Mouse (Mus musculus) liver, embryonic 11.5 days (tissue): Measurements from ENCODE around the gene Snx33. TPM values are rescaled to one million over a fixed set of nuclear protein-coding genes. Genes with fewer than 3 reads are reported as not detected.

Source experiments
- ATAC-seq: fragments of 200-750 bp; cut with Nextera tagmentation; replicated peaks from 2 replicates; pipeline ENCODE4 v1.8.0; 2017; ENCODE audit warnings: moderate number of reproducible peaks, mild to moderate bottlenecking, moderate TSS enrichment, moderate library complexity; ENCODE audit not compliant: low FRiP score
- DNase-seq: peaks from one replicate; pipeline ENCODE4 v3.0.0-alpha.2; 2017; ENCODE audit warnings: low spot score
- H3K27ac ChIP-seq: fragments of 300-500 bp; sonication (generic); 2 replicates; pipeline ENCODE4 v1.5.1; 2014; ENCODE audit warnings: mild to moderate bottlenecking, low read depth, low read length, control low read depth
- H3K27me3 ChIP-seq: fragments of 300-500 bp; sonication (generic); replicated peaks from 2 replicates; pipeline ENCODE4 v1.6.1; 2014; ENCODE audit warnings: low read length, mixed read lengths; ENCODE audit not compliant: control insufficient read depth, insufficient read depth
- H3K36me3 ChIP-seq: fragments of 300-500 bp; sonication (generic); 2 replicates; pipeline ENCODE4 v1.6.1; 2014; ENCODE audit warnings: mild to moderate bottlenecking, low read length, moderate library complexity, mixed read lengths; ENCODE audit not compliant: control insufficient read depth, insufficient read depth
- H3K4me1 ChIP-seq: fragments of 300-500 bp; sonication (generic); replicated peaks from 2 replicates; pipeline ENCODE4 v1.6.1; 2014; ENCODE audit warnings: low read length, mixed read lengths; ENCODE audit not compliant: control insufficient read depth, insufficient read depth
- H3K4me2 ChIP-seq: fragments of 300-500 bp; sonication (generic); 2 replicates; pipeline ENCODE4 v1.6.1; 2014; ENCODE audit warnings: mild to moderate bottlenecking, control low read depth, moderate library complexity
- H3K4me3 ChIP-seq: fragments of 300-500 bp; sonication (generic); 2 replicates; pipeline ENCODE4 v1.5.1; 2014; ENCODE audit warnings: low read depth, low read length, control low read depth
- H3K9ac ChIP-seq: fragments of 300-500 bp; sonication (generic); 2 replicates; pipeline ENCODE4 v1.6.1; 2014; ENCODE audit warnings: low read depth, low read length, control low read depth
- H3K9me3 ChIP-seq: fragments of 300-500 bp; sonication (generic); 2 replicates; pipeline ENCODE4 v1.6.1; 2016; ENCODE audit warnings: low read length, inconsistent platforms, mixed read lengths; ENCODE audit not compliant: control insufficient read depth
- WGBS: fragments of 180-500 bp; shearing (Covaris S2); extraction: QIAGEN DNeasy Blood & Tissue Kit; methylation state at CpG from one replicate; pipeline ENCODE4 v1.1.7; 2014; 5-methylcytosine and 5-hydroxymethylcytosine counted together
- polyA plus RNA-seq: library from polyadenylated mRNA; unstranded; fragments of >200 nt; fragmentation: Nextera tagmentation; extraction: Ambion mirVana; gene quantifications from 2 replicates; pipeline ENCODE4 v1.2.1, GENCODE M21; 2014

Snx33 gene
- 3.8 and 3.9 TPM in 2 replicates for polyA plus RNA-seq

GRCm38 (mm10) chr9:56928041-56928811, at the start of gene Snx33:
Snx33 (minus strand) TSS chr9:56928371.
- Histone ChIP-seq H3K27ac (peak within 1 kb of the TSS; percentile 80), H3K4me2 (peak within 1 kb of the TSS; percentile 83), H3K4me1 (peaks cover 22% of the 10 kb centered on the region), H3K36me3 (no peaks in the 10 kb centered on the region), H3K9ac (peak within 1 kb of the TSS; percentile 80), H3K4me3 (peak within 1 kb of the TSS; percentile 75), H3K27me3 (no peaks in the 10 kb centered on the region), H3K9me3 (no peaks in the 10 kb centered on the region)
- peak; percentile 92 for DNase-seq
- ATAC-seq: peak; percentile 79
- under 1% methylated on average over 50 of the region's 50 CpGs for WGBS

- DNase-seq: no peak
- 69% methylated on average over 3 of the region's 3 CpGs for WGBS
- H3K27ac ChIP-seq: no peak overlapping the region
- ATAC-seq: no peak
- H3K9me3 ChIP-seq: no peaks in the 10 kb centered on the region
- H3K4me3 ChIP-seq: no peak overlapping the region
- H3K4me2 ChIP-seq: no peak overlapping the region
- H3K9ac ChIP-seq: no peak overlapping the region
- H3K27me3 ChIP-seq: no peaks in the 10 kb centered on the region
- H3K36me3 ChIP-seq: peaks cover 2% of the 10 kb centered on the region; the same call in 1 of the 2 replicates
- no peaks in the 10 kb centered on the region for H3K4me1 ChIP-seq
Measured at GRCm38 (mm10) chr9:56975199-56975598, 47.0 kb upstream of the Snx33 start.

GRCm38 (mm10) chr9:56973960-56974524, 45.9 kb upstream of the Snx33 start:
- no peaks in the 10 kb centered on the region for H3K9me3 ChIP-seq
- H3K4me1 ChIP-seq: no peaks in the 10 kb centered on the region
- ATAC-seq (no peak), DNase-seq (no peak)
- H3K9ac ChIP-seq: no peak overlapping the region
- H3K27me3 ChIP-seq: no peaks in the 10 kb centered on the region
- no peak overlapping the region for H3K4me3 ChIP-seq
- no peak overlapping the region for H3K27ac ChIP-seq
- WGBS: 83% methylated on average over 7 of the region's 8 CpGs
- H3K36me3 ChIP-seq: no peaks in the 10 kb centered on the region
- H3K4me2 ChIP-seq: no peak overlapping the region

GRCm38 (mm10) chr9:56970158-56970557, 42.0 kb upstream of the Snx33 start:
- no peak overlapping the region for H3K9ac ChIP-seq
- H3K4me3 ChIP-seq: no peak overlapping the region
- WGBS: 45% methylated on average over 2 of the region's 2 CpGs
- ATAC-seq (no peak), DNase-seq (no peak)
- no peak overlapping the region for H3K4me2 ChIP-seq
- no peaks in the 10 kb centered on the region for H3K36me3 ChIP-seq
- H3K9me3 ChIP-seq: no peaks in the 10 kb centered on the region
- H3K27me3 ChIP-seq: no peaks in the 10 kb centered on the region
- no peaks in the 10 kb centered on the region for H3K4me1 ChIP-seq
- no peak overlapping the region for H3K27ac ChIP-seq

- no peak for DNase-seq
- H3K4me2 ChIP-seq: no peak overlapping the region
- no peak overlapping the region for H3K27ac ChIP-seq
- no peaks in the 10 kb centered on the region for H3K4me1 ChIP-seq
- no peaks in the 10 kb centered on the region for H3K27me3 ChIP-seq
- H3K9ac ChIP-seq: no peak overlapping the region
- no peak for ATAC-seq
- 86% methylated on average over 3 of the region's 3 CpGs for WGBS
- H3K36me3 ChIP-seq: peaks cover 13% of the 10 kb centered on the region; the same call in 1 of the 2 replicates
- no peaks in the 10 kb centered on the region for H3K9me3 ChIP-seq
- H3K4me3 ChIP-seq: no peak overlapping the region
Measured at GRCm38 (mm10) chr9:56961591-56961990, 33.4 kb upstream of the Snx33 start.

- no peak for DNase-seq
- Histone ChIP-seq H3K36me3 (peaks cover 7% of the 10 kb centered on the region; the same call in 1 of the 2 replicates), H3K9me3 (no peaks in the 10 kb centered on the region), H3K27ac (no peak overlapping the region), H3K27me3 (no peaks in the 10 kb centered on the region), H3K9ac (no peak overlapping the region), H3K4me1 (no peaks in the 10 kb centered on the region), H3K4me2 (no peak overlapping the region), H3K4me3 (no peak overlapping the region)
- ATAC-seq: no peak
- 84% methylated on average over 2 of the region's 2 CpGs for WGBS
Measured at GRCm38 (mm10) chr9:56958689-56959088, 30.5 kb upstream of the Snx33 start.

- Histone ChIP-seq H3K9me3 (no peaks in the 10 kb centered on the region), H3K9ac (no peak overlapping the region), H3K4me1 (no peaks in the 10 kb centered on the region; the same call in 1 of the 2 replicates), H3K36me3 (peaks cover 7% of the 10 kb centered on the region; the same call in 1 of the 2 replicates), H3K4me2 (no peak overlapping the region), H3K27ac (no peak overlapping the region), H3K27me3 (no peaks in the 10 kb centered on the region), H3K4me3 (no peak overlapping the region)
- 75% methylated on average over 7 of the region's 7 CpGs for WGBS
- no peak for DNase-seq
- no peak for ATAC-seq
Measured at GRCm38 (mm10) chr9:56956966-56957675, 28.9 kb upstream of the Snx33 start.

- Histone ChIP-seq H3K27ac (no peak overlapping the region), H3K9me3 (no peaks in the 10 kb centered on the region), H3K9ac (no peak overlapping the region), H3K4me1 (peaks cover 5% of the 10 kb centered on the region; the same call in 1 of the 2 replicates), H3K36me3 (0 out of 2 replicates have a peak, but pooled peaks cover 3% of the 10 kb centered on the region), H3K27me3 (no peaks in the 10 kb centered on the region), H3K4me3 (no peak overlapping the region), H3K4me2 (no peak overlapping the region)
- DNase-seq (no peak), ATAC-seq (no peak)
- 94% methylated on average over 1 of the region's 1 CpGs for WGBS
Measured at GRCm38 (mm10) chr9:56953562-56953961, 25.4 kb upstream of the Snx33 start.
